Mouse (Mus musculus): Measurements from ENCODE around the gene Gimap9. TPM values are rescaled to one million over a fixed set of nuclear protein-coding genes. Genes with fewer than 3 reads are reported as not detected.

Gene Gimap9
- polyA plus RNA-seq, 1 experiment: 0.98 TPM

GRCm38 (mm10) chr6:48630831-48631230, 45.1 kb upstream of the Gimap9 start:
- no peak overlapping the region for H3K27ac ChIP-seq (ENCODE audit: insufficient read depth, low read length)
- TF ChIP-seq POLR2A (IDR thresholded peaks at IDR 0.05; ENCODE audit: borderline replicate concordance, insufficient read depth, low read length) (no peak), CTCF (IDR thresholded peaks at IDR 0.05; ENCODE audit: borderline replicate concordance, insufficient read depth, low read depth, low read length) (no peak)
- no peaks in the 10 kb centered on the region for H3K27me3 ChIP-seq (ENCODE audit: control insufficient read depth, insufficient read depth, low read length)
- peaks cover 13% of the 10 kb centered on the region; the same call in 1 of the 2 replicates for H3K4me1 ChIP-seq (ENCODE audit: control insufficient read depth, insufficient read depth, low read length)
- H3K4me3 ChIP-seq (replicated peaks; ENCODE audit: insufficient read depth, low read depth, low read length): no peak overlapping the region
- DNase-seq: no peak
- 89% methylated on average over 8 of the region's 8 CpGs for WGBS

DNA sequence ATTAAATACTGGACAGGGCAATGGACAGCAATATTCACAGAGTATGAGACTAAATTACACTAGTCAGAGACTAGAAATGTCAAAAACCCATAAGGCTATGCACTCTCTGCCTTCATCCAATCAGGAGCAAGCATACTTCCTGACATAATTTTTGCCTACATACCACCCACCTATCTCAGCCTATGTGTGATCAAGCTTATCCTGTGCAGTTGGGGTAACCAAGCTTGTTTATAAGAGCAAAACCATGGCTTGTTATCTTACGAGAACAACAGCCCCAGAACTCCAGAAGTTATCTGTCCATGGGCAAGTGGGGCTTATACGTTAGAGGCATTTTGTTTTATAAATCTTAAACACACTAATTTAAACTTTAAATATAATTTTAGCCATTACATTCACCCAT, 40.8 kb upstream of the Gimap9 start:
- no peaks in the 10 kb centered on the region for H3K27me3 ChIP-seq (ENCODE audit: control insufficient read depth, insufficient read depth, low read length)
- no peak overlapping the region for H3K27ac ChIP-seq (ENCODE audit: insufficient read depth, low read length)
- H3K4me3 ChIP-seq (replicated peaks; ENCODE audit: insufficient read depth, low read depth, low read length): no peak overlapping the region
- WGBS: 97% methylated on average over 2 of the region's 2 CpGs
- no peak for TF ChIP-seq CTCF (IDR thresholded peaks at IDR 0.05; ENCODE audit: borderline replicate concordance, insufficient read depth, low read depth, low read length)
- TF ChIP-seq POLR2A (IDR thresholded peaks at IDR 0.05; ENCODE audit: borderline replicate concordance, insufficient read depth, low read length): no peak
- DNase-seq: no peak
- no peaks in the 10 kb centered on the region for H3K4me1 ChIP-seq (ENCODE audit: control insufficient read depth, insufficient read depth, low read length)

GRCm38 (mm10) chr6:48636515-48636914, 39.4 kb upstream of the Gimap9 start:
- 27% methylated on average over 6 of the region's 6 CpGs for WGBS
- Histone ChIP-seq H3K27me3 (ENCODE audit: control insufficient read depth, insufficient read depth, low read length) (no peaks in the 10 kb centered on the region), H3K27ac (ENCODE audit: insufficient read depth, low read length) (no peak overlapping the region), H3K4me1 (ENCODE audit: control insufficient read depth, insufficient read depth, low read length) (no peaks in the 10 kb centered on the region), H3K4me3 (replicated peaks; ENCODE audit: insufficient read depth, low read depth, low read length) (no peak overlapping the region)
- DNase-seq: no peak
- TF ChIP-seq POLR2A (IDR thresholded peaks at IDR 0.05; ENCODE audit: borderline replicate concordance, insufficient read depth, low read length) (no peak), CTCF (IDR thresholded peaks at IDR 0.05; ENCODE audit: borderline replicate concordance, insufficient read depth, low read depth, low read length) (no peak)

- H3K4me3 ChIP-seq (replicated peaks; ENCODE audit: insufficient read depth, low read depth, low read length): no peak overlapping the region
- no peak for DNase-seq
- H3K4me1 ChIP-seq (ENCODE audit: control insufficient read depth, insufficient read depth, low read length): no peaks in the 10 kb centered on the region
- 47% methylated on average over 6 of the region's 6 CpGs for WGBS
- TF ChIP-seq POLR2A (IDR thresholded peaks at IDR 0.05; ENCODE audit: borderline replicate concordance, insufficient read depth, low read length) (no peak), CTCF (IDR thresholded peaks at IDR 0.05; ENCODE audit: borderline replicate concordance, insufficient read depth, low read depth, low read length) (no peak)
- no peak overlapping the region for H3K27ac ChIP-seq (ENCODE audit: insufficient read depth, low read length)
- no peaks in the 10 kb centered on the region for H3K27me3 ChIP-seq (ENCODE audit: control insufficient read depth, insufficient read depth, low read length)
Observed at GRCm38 (mm10) chr6:48637811-48638500, 38.0 kb upstream of the Gimap9 start.

GRCm38 (mm10) chr6:48638553-48638952, 37.4 kb upstream of the Gimap9 start:
- no peaks in the 10 kb centered on the region for H3K4me1 ChIP-seq (ENCODE audit: control insufficient read depth, insufficient read depth, low read length)
- TF ChIP-seq POLR2A (IDR thresholded peaks at IDR 0.05; ENCODE audit: borderline replicate concordance, insufficient read depth, low read length): no peak
- TF ChIP-seq CTCF (IDR thresholded peaks at IDR 0.05; ENCODE audit: borderline replicate concordance, insufficient read depth, low read depth, low read length): no peak
- no peak overlapping the region for H3K27ac ChIP-seq (ENCODE audit: insufficient read depth, low read length)
- no peak overlapping the region for H3K4me3 ChIP-seq (replicated peaks; ENCODE audit: insufficient read depth, low read depth, low read length)
- H3K27me3 ChIP-seq (ENCODE audit: control insufficient read depth, insufficient read depth, low read length): no peaks in the 10 kb centered on the region
- no peak for DNase-seq
- WGBS: 81% methylated on average over 2 of the region's 2 CpGs

DNA sequence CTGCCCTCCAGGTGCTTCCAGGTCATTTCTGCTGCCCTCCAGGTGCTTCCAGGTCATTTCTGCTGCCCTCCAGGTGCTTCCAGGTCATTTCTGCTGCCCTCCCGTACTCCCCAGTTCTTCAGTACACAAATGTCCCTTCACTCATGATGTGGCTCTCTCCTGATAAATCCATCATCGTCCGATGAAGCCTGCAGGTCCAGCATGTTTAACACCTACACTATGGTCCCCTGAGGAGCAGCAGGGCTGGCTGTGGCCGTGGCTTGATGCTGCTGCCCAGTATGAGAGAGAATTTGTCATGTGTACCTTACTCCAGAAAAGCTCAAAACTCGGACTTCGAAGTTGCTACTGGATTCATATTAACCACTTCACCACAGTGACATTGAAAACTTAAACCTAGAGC, 34.5 kb upstream of the Gimap9 start:
- H3K4me1 ChIP-seq (ENCODE audit: control insufficient read depth, insufficient read depth, low read length): no peaks in the 10 kb centered on the region
- no peak for DNase-seq
- no peaks in the 10 kb centered on the region for H3K27me3 ChIP-seq (ENCODE audit: control insufficient read depth, insufficient read depth, low read length)
- no peak for TF ChIP-seq CTCF (IDR thresholded peaks at IDR 0.05; ENCODE audit: borderline replicate concordance, insufficient read depth, low read depth, low read length)
- TF ChIP-seq POLR2A (IDR thresholded peaks at IDR 0.05; ENCODE audit: borderline replicate concordance, insufficient read depth, low read length): no peak
- H3K27ac ChIP-seq (ENCODE audit: insufficient read depth, low read length): no peak overlapping the region
- 71% methylated on average over 6 of the region's 6 CpGs for WGBS
- no peak overlapping the region for H3K4me3 ChIP-seq (replicated peaks; ENCODE audit: insufficient read depth, low read depth, low read length)

- peak; percentile 45; the same call in 1 of the 2 replicates for TF ChIP-seq CTCF (IDR thresholded peaks at IDR 0.05; ENCODE audit: borderline replicate concordance, insufficient read depth, low read depth, low read length)
- no peak for TF ChIP-seq POLR2A (IDR thresholded peaks at IDR 0.05; ENCODE audit: borderline replicate concordance, insufficient read depth, low read length)
- DNase-seq: peak in 1 of 2 experiments; percentile 65
- Histone ChIP-seq H3K27ac (ENCODE audit: insufficient read depth, low read length) (no peak overlapping the region), H3K4me3 (replicated peaks; ENCODE audit: insufficient read depth, low read depth, low read length) (no peak overlapping the region), H3K27me3 (ENCODE audit: control insufficient read depth, insufficient read depth, low read length) (no peaks in the 10 kb centered on the region), H3K4me1 (ENCODE audit: control insufficient read depth, insufficient read depth, low read length) (no peaks in the 10 kb centered on the region)
- 23% methylated on average over 4 of the region's 4 CpGs for WGBS
Observed at GRCm38 (mm10) chr6:48642764-48643292, 33.1 kb upstream of the Gimap9 start.

DNA sequence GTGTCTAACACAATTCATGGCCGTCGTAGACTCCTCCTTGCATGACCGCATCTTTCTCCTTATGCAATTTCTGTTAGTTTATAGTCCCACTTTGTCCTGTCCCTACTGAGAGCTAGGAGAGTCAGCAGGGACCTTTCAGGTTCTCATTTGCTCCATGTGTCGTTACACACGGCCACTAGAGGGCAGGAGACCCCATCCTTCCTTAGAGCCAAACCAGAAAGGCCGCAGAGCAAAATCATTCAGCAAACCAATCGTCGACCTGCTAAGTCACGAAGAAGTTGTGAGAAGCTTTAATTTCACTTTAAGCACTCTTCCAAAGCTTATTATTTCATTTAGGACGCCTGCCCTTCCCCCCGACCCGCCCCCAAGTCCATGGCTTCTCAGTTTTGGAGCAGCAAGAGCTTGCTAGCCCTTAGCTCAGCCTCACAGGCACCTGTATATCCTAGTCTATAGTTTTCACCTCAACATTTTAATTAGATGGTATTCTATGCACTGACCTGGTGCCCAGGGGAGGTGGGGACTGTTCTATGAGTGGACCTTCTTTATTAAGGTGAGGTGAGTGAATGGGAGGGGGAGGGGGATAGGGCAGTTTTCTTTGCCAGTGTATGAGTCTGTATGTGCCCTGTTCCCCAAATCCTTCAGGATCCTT, 30.1 kb upstream of the Gimap9 start:
- no peaks in the 10 kb centered on the region for H3K27me3 ChIP-seq (ENCODE audit: control insufficient read depth, insufficient read depth, low read length)
- H3K27ac ChIP-seq (ENCODE audit: insufficient read depth, low read length): no peak overlapping the region
- no peak overlapping the region for H3K4me3 ChIP-seq (replicated peaks; ENCODE audit: insufficient read depth, low read depth, low read length)
- H3K4me1 ChIP-seq (ENCODE audit: control insufficient read depth, insufficient read depth, low read length): no peaks in the 10 kb centered on the region
- WGBS: 11% methylated on average over 12 of the region's 12 CpGs
- TF ChIP-seq POLR2A (IDR thresholded peaks at IDR 0.05; ENCODE audit: borderline replicate concordance, insufficient read depth, low read length): no peak
- peak; percentile 83 for TF ChIP-seq CTCF (IDR thresholded peaks at IDR 0.05; ENCODE audit: borderline replicate concordance, insufficient read depth, low read depth, low read length)
- peak; percentile 53 to 66 for DNase-seq

All from cerebellum, adult 2 months (tissue).